Mouse (Mus musculus): ENCODE results near the gene Poglut1. TPM values are rescaled to one million over a fixed set of nuclear protein-coding genes. Genes with fewer than 3 reads are reported as not detected.

Gene Poglut1
- total and polyA plus RNA-seq, 2 experiments from 2014 or later, result 13.3 to 17.6 TPM

- peak; percentile 51; the same call in 1 of the 2 replicates for ATAC-seq (ENCODE audit: insufficient read depth, low read depth)
- H3K4me1 ChIP-seq (ENCODE audit: control insufficient read depth, insufficient read depth), result no peaks in the 10 kb centered on the region
- no peaks in the 10 kb centered on the region for H3K27me3 ChIP-seq (ENCODE audit: control insufficient read depth, insufficient read depth, low read length)
- TF ChIP-seq EP300 (IDR thresholded peaks at IDR 0.05; ENCODE audit: low read depth) (no peak), CTCF (IDR thresholded peaks at IDR 0.05; ENCODE audit: low read depth) (peak; percentile 91)
- H3K36me3 ChIP-seq (replicated peaks; ENCODE audit: control insufficient read depth, insufficient read depth, low read length), result peaks cover 33% of the 10 kb centered on the region
- no peaks in the 10 kb centered on the region for H3K9me3 ChIP-seq (replicated peaks; ENCODE audit: control insufficient read depth, low read length)
- no peak overlapping the region for H3K9ac ChIP-seq (replicated peaks; ENCODE audit: low read depth, low read length)
- DNase-seq (ENCODE audit: low spot score), result peak; percentile 77
- 31% methylated on average over 8 of the region's 8 CpGs for WGBS
- no peak overlapping the region for H3K27ac ChIP-seq (ENCODE audit: low read depth)
- no peak overlapping the region for H3K4me3 ChIP-seq (ENCODE audit: low read depth, low read length)
- no peak overlapping the region for H3K4me2 ChIP-seq (ENCODE audit: low read depth, low read length)
Observed at GRCm38 (mm10) chr16:38536544-38537146, 13.4 kb downstream of the Poglut1 start.

- H3K4me2 ChIP-seq (ENCODE audit: low read depth, low read length), result no peak overlapping the region
- peaks cover 5% of the 10 kb centered on the region; the same call in 1 of the 2 replicates for H3K4me1 ChIP-seq (ENCODE audit: control insufficient read depth, insufficient read depth)
- DNase-seq (ENCODE audit: low spot score) (no peak), ATAC-seq (ENCODE audit: insufficient read depth, low read depth) (no peak)
- H3K27me3 ChIP-seq (ENCODE audit: control insufficient read depth, insufficient read depth, low read length), result no peaks in the 10 kb centered on the region
- 58% methylated on average over 6 of the region's 6 CpGs for WGBS
- no peak overlapping the region for H3K4me3 ChIP-seq (ENCODE audit: low read depth, low read length)
- H3K9me3 ChIP-seq (replicated peaks; ENCODE audit: control insufficient read depth, low read length), result no peaks in the 10 kb centered on the region
- H3K27ac ChIP-seq (ENCODE audit: low read depth), result no peak overlapping the region
- TF ChIP-seq EP300 (IDR thresholded peaks at IDR 0.05; ENCODE audit: low read depth), result no peak
- TF ChIP-seq CTCF (IDR thresholded peaks at IDR 0.05; ENCODE audit: low read depth), result no peak
- H3K36me3 ChIP-seq (replicated peaks; ENCODE audit: control insufficient read depth, insufficient read depth, low read length), result peaks cover 56% of the 10 kb centered on the region
- no peak overlapping the region for H3K9ac ChIP-seq (replicated peaks; ENCODE audit: low read depth, low read length)
Observed at GRCm38 (mm10) chr16:38526264-38526663, 23.8 kb downstream of the Poglut1 start.

GRCm38 (mm10) chr16:38522129-38523084 is 27.7 kb downstream of the Poglut1 start, which contains the start of gene Timmdc1:
TSS of gene Timmdc1 (minus strand) at chr16:38522663.
- under 1% methylated on average over 73 of the region's 73 CpGs for WGBS
- no peaks in the 10 kb centered on the region for H3K9me3 ChIP-seq (replicated peaks; ENCODE audit: control insufficient read depth, low read length)
- peaks cover 5% of the 10 kb centered on the region; the same call in 1 of the 2 replicates for H3K4me1 ChIP-seq (ENCODE audit: control insufficient read depth, insufficient read depth)
- H3K27me3 ChIP-seq (ENCODE audit: control insufficient read depth, insufficient read depth, low read length), result no peaks in the 10 kb centered on the region
- H3K9ac ChIP-seq (replicated peaks; ENCODE audit: low read depth, low read length), result peak within 1 kb of the TSS; percentile 87
- no peak for TF ChIP-seq CTCF (IDR thresholded peaks at IDR 0.05; ENCODE audit: low read depth)
- TF ChIP-seq EP300 (IDR thresholded peaks at IDR 0.05; ENCODE audit: low read depth), result peak; percentile 79
- peaks cover 38% of the 10 kb centered on the region for H3K36me3 ChIP-seq (replicated peaks; ENCODE audit: control insufficient read depth, insufficient read depth, low read length)
- H3K4me3 ChIP-seq (ENCODE audit: low read depth, low read length), result peak within 1 kb of the TSS; percentile 77
- DNase-seq (ENCODE audit: low spot score) (peak; percentile 96), ATAC-seq (ENCODE audit: insufficient read depth, low read depth) (peak; percentile 98)
- H3K4me2 ChIP-seq (ENCODE audit: low read depth, low read length), result peak within 1 kb of the TSS; percentile 63
- H3K27ac ChIP-seq (ENCODE audit: low read depth), result peak within 1 kb of the TSS; percentile 92

GRCm38 (mm10) chr16:38521211-38521987 is 28.7 kb downstream of the Poglut1 start:
- H3K27ac ChIP-seq (ENCODE audit: low read depth), result no peak overlapping the region
- 25% methylated on average over 8 of the region's 8 CpGs for WGBS
- no peak for DNase-seq (ENCODE audit: low spot score)
- peaks cover 5% of the 10 kb centered on the region; the same call in 1 of the 2 replicates for H3K4me1 ChIP-seq (ENCODE audit: control insufficient read depth, insufficient read depth)
- peak overlapping the region; percentile 77 for H3K4me3 ChIP-seq (ENCODE audit: low read depth, low read length)
- peak overlapping the region; percentile 63 for H3K4me2 ChIP-seq (ENCODE audit: low read depth, low read length)
- no peak for ATAC-seq (ENCODE audit: insufficient read depth, low read depth)
- H3K27me3 ChIP-seq (ENCODE audit: control insufficient read depth, insufficient read depth, low read length), result no peaks in the 10 kb centered on the region
- peak overlapping the region; percentile 87 for H3K9ac ChIP-seq (replicated peaks; ENCODE audit: low read depth, low read length)
- no peaks in the 10 kb centered on the region for H3K9me3 ChIP-seq (replicated peaks; ENCODE audit: control insufficient read depth, low read length)
- no peak for TF ChIP-seq CTCF (IDR thresholded peaks at IDR 0.05; ENCODE audit: low read depth)
- H3K36me3 ChIP-seq (replicated peaks; ENCODE audit: control insufficient read depth, insufficient read depth, low read length), result peaks cover 36% of the 10 kb centered on the region

GRCm38 (mm10) chr16:38519140-38519539 is 30.9 kb downstream of the Poglut1 start:
- no peak for ATAC-seq (ENCODE audit: insufficient read depth, low read depth)
- 93% methylated on average over 2 of the region's 2 CpGs for WGBS
- Histone ChIP-seq H3K4me2 (ENCODE audit: low read depth, low read length) (no peak overlapping the region), H3K4me3 (ENCODE audit: low read depth, low read length) (no peak overlapping the region), H3K27ac (ENCODE audit: low read depth) (no peak overlapping the region), H3K4me1 (ENCODE audit: control insufficient read depth, insufficient read depth) (peaks cover 5% of the 10 kb centered on the region; the same call in 1 of the 2 replicates), H3K27me3 (ENCODE audit: control insufficient read depth, insufficient read depth, low read length) (no peaks in the 10 kb centered on the region), H3K36me3 (replicated peaks; ENCODE audit: control insufficient read depth, insufficient read depth, low read length) (peaks cover 34% of the 10 kb centered on the region), H3K9ac (replicated peaks; ENCODE audit: low read depth, low read length) (no peak overlapping the region), H3K9me3 (replicated peaks; ENCODE audit: control insufficient read depth, low read length) (no peaks in the 10 kb centered on the region)
- DNase-seq (ENCODE audit: low spot score), result no peak
- TF ChIP-seq CTCF (IDR thresholded peaks at IDR 0.05; ENCODE audit: low read depth) (no peak), EP300 (IDR thresholded peaks at IDR 0.05; ENCODE audit: low read depth) (no peak)
